Mouse (Mus musculus) E14TG2a.4 (cell line): Measurements from ENCODE around the gene Dock2.

Experiments used
- CTCF ChIP-seq: conservative IDR thresholded peaks from 2 replicates; pipeline ENCODE4 v1.5.1; 2014; ENCODE audit warnings: low read length
- NANOG ChIP-seq: IDR thresholded peaks from 2 replicates; pipeline ENCODE4 v1.6.1; 2014; ENCODE audit warnings: borderline replicate concordance, low read length, mixed read lengths
- POU5F1 ChIP-seq: IDR thresholded peaks from 2 replicates; pipeline ENCODE4 v1.6.1; 2014; ENCODE audit warnings: low read length, borderline replicate concordance

DNA sequence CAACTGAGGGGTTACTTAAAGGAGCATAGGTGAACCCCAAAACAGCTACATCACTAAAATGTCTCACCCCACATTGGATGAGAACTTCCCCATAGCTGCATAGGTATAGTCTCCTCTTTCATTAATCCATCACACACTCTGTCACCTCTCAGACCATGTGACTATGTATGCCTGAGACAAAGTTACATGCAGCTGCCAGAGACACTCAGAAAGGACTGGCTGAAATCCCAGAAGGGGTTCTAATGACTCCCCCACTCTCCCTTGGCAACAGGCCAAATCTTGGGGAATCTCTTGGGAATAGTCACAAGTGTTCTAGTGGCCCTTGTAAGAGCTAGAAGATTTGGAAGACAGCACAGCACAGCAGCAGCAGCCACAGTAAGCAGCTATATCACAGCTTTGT, 1.2 kb upstream of the Dock2 start:
- no peak for TF ChIP-seq CTCF
- no peak for TF ChIP-seq POU5F1
- TF ChIP-seq NANOG: no peak
